Mouse (Mus musculus) inflammation-experienced regulatory T-cells, adult 6 months (primary cell): ENCODE results near the gene Ccdc88b. TPM values are rescaled to one million over a fixed set of nuclear protein-coding genes. Genes with fewer than 3 reads are reported as not detected.
"Not testable (repeated sequence)": the region's sequence is repeated elsewhere in the genome, so short reads cannot be mapped to it uniquely, and the experiment has no call there.

ENCODE experiments used
- ATAC-seq: one replicate; pipeline ENCODE4 v1.8.0; 2017
- polyA plus RNA-seq, 3 experiments: library from polyadenylated mRNA; unstranded; fragments of 100-300 nt; shearing (Covaris generic); gene quantifications; one replicate each; pipeline ENCODE4 v1.2.1; 2017

Gene Ccdc88b
- polyA plus RNA-seq = 1 to 10 TPM; 4.4 to 5.8 (median 4.7) TPM

GRCm38 (mm10) chr19:6858031-6858430, at the start of gene Ccdc88b:
Gene Ccdc88b (minus strand): TSS chr19:6858211.
- ATAC-seq = peak; percentile 97

DNA sequence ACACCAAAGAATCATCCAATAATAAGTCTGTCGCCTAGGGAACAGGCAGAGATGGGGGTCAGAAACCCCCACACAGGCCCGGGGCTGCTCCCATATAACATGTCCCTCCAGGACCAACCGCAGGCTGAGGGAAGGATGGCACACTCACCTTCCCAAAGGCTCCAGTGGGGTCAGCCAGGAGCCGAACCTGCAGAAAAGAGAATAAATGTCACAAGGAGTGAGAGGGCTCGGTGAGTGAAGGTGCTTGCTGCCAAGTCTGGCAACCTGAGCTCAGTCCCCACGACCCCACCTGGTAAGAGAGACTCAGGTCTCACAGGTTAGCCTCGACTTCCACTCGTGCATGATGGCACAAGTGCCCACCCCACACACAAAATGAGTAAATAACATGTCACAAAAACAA, 49.1 kb upstream of the Ccdc88b start:
- ATAC-seq = no peak

DNA sequence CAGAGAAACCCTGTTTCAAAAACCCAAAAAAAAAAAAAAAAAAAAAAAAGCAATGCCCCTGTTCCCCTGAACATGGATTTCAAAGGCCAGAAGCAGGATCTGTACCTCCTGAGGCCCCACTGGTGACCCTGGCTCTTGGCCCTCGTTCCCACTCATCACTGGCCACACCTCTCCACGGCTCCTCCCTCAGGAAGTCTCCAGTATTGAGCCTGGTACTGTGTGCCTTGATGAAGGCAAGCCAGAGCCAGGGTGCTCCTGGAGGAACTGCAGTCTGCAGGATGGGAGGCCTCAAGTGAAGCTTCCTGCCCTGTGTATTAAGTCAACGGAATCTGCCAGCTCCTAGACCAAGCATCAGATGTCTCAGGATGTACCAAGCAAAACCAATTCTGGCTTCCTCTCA, 48.2 kb upstream of the Ccdc88b start:
- ATAC-seq = no peak

DNA sequence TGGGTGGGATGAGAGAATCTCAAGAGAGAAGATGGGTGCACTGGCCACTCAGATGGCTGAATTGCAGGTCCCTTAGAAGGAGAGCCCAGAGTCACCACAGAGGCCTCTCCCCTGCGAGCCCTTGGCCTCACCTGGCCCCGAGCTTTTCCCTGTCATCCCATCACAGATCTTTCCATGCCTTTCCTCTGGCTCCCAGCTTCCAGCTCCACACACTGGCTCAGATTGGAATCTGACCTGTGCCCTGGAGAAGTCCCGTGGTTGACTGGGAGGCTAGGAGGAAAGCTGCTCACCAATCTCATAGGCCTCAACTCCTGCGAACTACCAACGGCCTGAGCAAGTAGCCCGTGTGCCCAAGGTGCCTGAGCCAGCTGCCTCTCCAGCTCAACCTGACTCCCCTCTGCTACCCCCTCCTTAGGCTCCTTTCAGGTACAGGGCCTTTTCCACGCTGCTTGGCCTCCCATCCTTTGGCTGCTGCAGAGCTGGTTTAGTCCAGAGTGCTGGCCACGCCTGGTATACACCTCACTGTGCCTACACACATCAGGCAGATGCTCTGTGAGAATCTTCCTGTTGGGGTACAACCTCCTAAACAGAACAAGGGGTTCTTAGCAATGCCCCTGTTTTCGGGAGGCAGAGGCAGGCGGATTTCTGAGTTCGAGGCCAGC, 47.6 kb upstream of the Ccdc88b start:
- no peak for ATAC-seq

- no peak for ATAC-seq
Observed at GRCm38 (mm10) chr19:6904846-6905245, 46.8 kb upstream of the Ccdc88b start.

- no peak for ATAC-seq
Observed at GRCm38 (mm10) chr19:6903031-6903430, 45.0 kb upstream of the Ccdc88b start.

DNA sequence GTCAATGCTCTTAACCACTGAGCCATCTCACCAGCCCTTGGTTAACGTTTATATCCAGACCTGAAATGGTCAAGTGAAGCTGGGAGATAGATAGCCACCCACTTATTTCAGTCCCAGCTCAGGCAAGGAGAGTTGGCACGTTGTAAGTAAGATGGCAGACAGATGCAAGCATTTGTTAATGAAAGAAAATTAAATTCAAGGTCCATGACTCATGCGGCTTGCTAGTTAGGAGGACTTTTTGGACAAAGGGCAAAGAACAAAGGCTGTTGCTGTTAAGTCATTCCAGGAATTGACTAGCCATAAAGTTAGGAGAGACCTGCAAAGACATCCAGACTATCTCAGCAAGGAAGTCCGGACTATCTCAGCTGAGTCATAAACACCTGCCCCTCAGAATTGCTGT, 41.6 kb upstream of the Ccdc88b start:
- no peak for ATAC-seq

DNA sequence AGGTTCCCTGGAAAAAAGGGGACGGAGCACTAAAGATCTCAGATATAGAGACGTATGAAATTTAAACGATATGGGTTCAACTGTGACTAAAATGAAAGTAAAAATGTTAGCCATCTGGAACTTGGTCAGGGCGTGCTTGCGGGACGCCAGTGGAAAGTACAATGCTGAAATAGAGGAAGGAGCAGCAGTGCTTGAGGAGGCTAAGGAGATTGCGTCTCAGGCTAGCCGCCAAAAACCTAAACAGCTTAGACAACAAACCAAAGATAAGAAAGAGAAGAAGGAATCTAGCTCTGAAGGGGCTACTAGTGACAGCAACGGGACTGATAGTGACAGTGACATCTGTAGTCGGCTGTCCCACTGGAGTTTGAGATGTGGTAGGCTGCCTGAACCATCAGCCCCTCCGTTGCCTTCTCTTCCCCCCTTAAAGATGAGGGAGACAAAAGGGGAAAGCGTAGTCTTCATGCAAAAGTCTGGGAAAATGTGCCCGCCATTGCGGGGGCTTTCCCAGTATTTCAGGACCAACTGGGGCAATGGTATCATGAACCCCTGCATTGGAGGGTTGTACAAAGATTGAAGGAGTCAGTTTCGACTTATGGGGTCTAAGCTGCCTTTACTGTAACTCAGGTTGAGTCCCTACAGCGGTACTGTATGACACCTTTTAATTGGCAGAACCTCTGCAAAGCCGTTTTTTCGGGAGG, 37.7 kb upstream of the Ccdc88b start:
- not testable (repeated sequence) for ATAC-seq

- ATAC-seq = no peak
Observed at GRCm38 (mm10) chr19:6893731-6894451, 35.9 kb upstream of the Ccdc88b start.

- no peak for ATAC-seq
Observed at GRCm38 (mm10) chr19:6892512-6892911, 34.5 kb upstream of the Ccdc88b start.

DNA sequence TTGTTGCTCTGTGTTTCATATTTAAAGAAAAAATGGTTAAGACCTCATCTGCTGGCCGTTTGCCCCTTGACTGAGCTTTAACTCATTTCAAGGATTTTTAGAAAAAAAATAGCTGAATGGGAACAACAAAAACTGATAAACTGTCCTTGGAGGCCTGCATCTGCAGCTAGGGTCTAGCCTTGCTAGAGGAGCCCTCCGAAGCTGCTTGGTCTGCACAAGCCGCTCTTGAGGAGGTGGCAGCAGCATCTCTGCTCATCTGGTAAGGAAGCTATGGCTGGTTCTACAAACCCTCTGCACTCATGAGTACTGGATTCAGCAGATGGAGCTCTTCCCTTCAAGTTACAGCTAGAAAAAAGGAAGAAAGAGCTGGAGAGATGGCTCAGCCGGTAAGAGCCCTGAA, 20.0 kb upstream of the Ccdc88b start:
- no peak for ATAC-seq

DNA sequence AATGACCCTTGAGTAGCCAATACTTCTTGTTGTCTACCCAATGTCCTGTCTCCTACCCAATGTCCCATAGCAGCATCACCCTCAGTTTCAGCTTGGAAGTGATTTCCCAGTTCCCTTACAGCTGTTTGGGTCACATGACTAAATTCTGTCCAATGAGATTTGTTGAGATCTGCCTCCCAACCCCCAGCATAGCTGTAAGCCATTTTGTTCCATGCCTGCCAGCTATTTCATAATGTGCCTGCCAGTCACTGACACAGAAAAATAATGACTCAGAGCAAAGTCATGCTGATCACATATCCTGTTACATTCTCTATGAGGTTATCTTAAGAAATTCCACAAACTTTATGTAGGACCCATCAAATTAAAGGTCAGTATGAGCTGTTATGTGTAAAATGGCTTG, 18.8 kb upstream of the Ccdc88b start:
- ATAC-seq = no peak

DNA sequence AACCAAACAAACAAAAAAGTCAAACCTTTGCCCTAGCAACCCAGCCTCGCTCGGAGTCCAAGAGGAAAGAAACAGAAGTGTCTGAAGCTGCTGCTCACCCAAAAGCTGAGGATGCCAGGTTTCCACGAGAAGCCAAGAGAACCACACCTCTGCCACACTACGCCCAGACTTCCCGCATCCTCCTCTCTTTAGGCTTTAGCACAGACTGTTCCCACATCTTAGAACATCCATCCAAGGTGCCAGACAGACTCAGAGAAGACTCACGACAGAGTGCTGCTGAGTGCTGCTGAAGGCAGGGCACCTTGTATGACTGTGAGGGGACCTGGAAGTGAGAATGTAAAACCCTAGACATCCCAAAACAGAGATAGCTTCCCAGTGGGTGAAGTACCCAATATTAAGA, 17.8 kb upstream of the Ccdc88b start:
- no peak for ATAC-seq

GRCm38 (mm10) chr19:6874257-6874656, 16.2 kb upstream of the Ccdc88b start:
- ATAC-seq = no peak

- no peak for ATAC-seq
Observed at GRCm38 (mm10) chr19:6872701-6873100, 14.7 kb upstream of the Ccdc88b start.

- ATAC-seq = peak; percentile 42
Observed at GRCm38 (mm10) chr19:6871574-6872271, 13.7 kb upstream of the Ccdc88b start.

DNA sequence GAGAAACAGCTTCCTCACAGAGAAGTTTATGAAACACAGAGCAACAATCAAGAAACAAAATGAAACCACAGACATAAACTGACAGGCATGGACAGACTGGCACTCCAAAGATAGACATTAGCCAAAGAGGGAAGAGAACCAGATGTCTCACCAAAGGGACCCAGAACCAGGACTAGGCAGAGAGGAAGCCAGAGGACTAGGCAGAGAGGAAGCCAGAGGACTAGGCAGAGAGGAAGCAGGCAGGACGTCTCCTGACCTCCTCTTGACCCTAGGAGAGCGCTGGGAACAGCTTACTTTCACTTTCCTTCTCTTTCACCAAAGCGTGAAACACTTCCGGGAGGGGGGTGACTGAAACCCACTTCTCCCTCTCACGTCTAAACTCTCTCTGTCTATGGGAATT, 11.3 kb upstream of the Ccdc88b start:
- ATAC-seq = peak; percentile 94

DNA sequence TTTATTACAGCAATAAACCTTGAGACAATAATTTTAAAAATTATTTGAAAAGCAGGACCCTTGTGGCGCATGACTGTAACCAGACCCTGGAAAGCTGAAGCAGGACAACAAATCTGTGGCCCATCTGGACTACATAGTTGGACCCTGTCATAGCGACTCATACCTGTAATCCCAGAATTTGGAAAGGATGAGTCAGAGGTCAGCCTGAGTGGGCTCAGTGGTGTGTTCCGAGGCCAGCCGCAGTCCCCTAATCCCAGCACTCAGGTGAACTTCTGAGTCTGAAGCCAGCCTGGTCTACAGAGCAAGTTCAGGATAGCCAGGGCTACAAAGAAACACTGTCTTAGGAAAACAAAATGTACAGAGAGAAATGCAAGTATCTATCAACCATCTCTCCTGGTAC, 3.4 kb upstream of the Ccdc88b start:
- ATAC-seq = no peak

GRCm38 (mm10) chr19:6860706-6861105, 2.7 kb upstream of the Ccdc88b start:
- no peak for ATAC-seq

DNA sequence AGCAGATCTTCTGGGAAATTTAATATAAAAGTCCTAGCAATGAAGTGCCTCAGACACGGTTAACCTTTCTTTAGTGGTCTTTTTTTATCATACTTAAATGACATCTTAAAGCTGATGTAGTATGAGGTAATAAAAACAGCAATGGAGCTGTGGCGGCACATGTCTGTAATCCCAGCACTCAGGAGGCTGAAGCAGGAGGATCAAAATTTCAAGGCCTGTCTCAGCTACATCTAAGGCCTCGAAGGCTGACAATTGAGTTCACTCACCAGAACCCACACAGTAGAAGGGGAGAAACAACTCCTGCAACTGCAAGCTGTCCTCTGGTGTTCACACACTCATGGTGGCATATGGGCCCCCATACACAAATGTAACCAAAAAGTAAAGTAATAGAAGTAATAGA, 2.0 kb upstream of the Ccdc88b start:
- ATAC-seq = no peak

- ATAC-seq = no peak
Observed at GRCm38 (mm10) chr19:6859032-6859651, 1.1 kb upstream of the Ccdc88b start.

GRCm38 (mm10) chr19:6857391-6858005, 513 bp downstream of the Ccdc88b start:
- no peak for ATAC-seq
